Mouse (Mus musculus): ENCODE results near the gene Slc36a2. TPM values are rescaled to one million over a fixed set of nuclear protein-coding genes. Genes with fewer than 3 reads are reported as not detected.

Gene Slc36a2
- polyA plus RNA-seq, 1 experiment from 2014 or later: 7.1 TPM

- H3K27me3 ChIP-seq (ENCODE audit: control insufficient read depth, insufficient read depth, low read length): no peaks in the 10 kb centered on the region
- H3K9me3 ChIP-seq (replicated peaks; ENCODE audit: control insufficient read depth, low read length): peaks cover 4% of the 10 kb centered on the region; the same call in 1 of the 2 replicates
Measured at GRCm38 (mm10) chr11:55214978-55215377, 30.1 kb upstream of the Slc36a2 start.

GRCm38 (mm10) chr11:55214161-55214560, 29.3 kb upstream of the Slc36a2 start:
- ATAC-seq (replicated peaks; ENCODE audit: extremely low read depth, insufficient read depth, low FRiP score): no peak
- WGBS: 79% methylated on average over 5 of the region's 5 CpGs
- Histone ChIP-seq H3K27me3 (ENCODE audit: control insufficient read depth, insufficient read depth, low read length) (no peaks in the 10 kb centered on the region), H3K9ac (ENCODE audit: low read length) (no peak overlapping the region), H3K4me3 (ENCODE audit: low read length) (no peak overlapping the region), H3K9me3 (replicated peaks; ENCODE audit: control insufficient read depth, low read length) (peaks cover 4% of the 10 kb centered on the region; the same call in 1 of the 2 replicates), H3K36me3 (ENCODE audit: control insufficient read depth, insufficient read depth) (no peaks in the 10 kb centered on the region), H3K27ac (ENCODE audit: low read length) (no peak overlapping the region), H3K4me2 (ENCODE audit: low read depth, low read length) (no peak overlapping the region), H3K4me1 (ENCODE audit: control insufficient read depth, insufficient read depth, low read length) (no peaks in the 10 kb centered on the region)

More at GRCm38 (mm10) chr11:55214978-55215377, 30.1 kb upstream of the Slc36a2 start:
- Histone ChIP-seq H3K4me2 (ENCODE audit: low read depth, low read length) (no peak overlapping the region), H3K36me3 (ENCODE audit: control insufficient read depth, insufficient read depth) (no peaks in the 10 kb centered on the region), H3K9ac (ENCODE audit: low read length) (no peak overlapping the region), H3K27ac (ENCODE audit: low read length) (no peak overlapping the region), H3K4me1 (ENCODE audit: control insufficient read depth, insufficient read depth, low read length) (no peaks in the 10 kb centered on the region), H3K4me3 (ENCODE audit: low read length) (no peak overlapping the region)
- WGBS: 54% methylated on average over 3 of the region's 3 CpGs
- ATAC-seq (replicated peaks; ENCODE audit: extremely low read depth, insufficient read depth, low FRiP score): no peak

- Histone ChIP-seq H3K9ac (ENCODE audit: low read length) (no peak overlapping the region), H3K27me3 (ENCODE audit: control insufficient read depth, insufficient read depth, low read length) (no peaks in the 10 kb centered on the region), H3K4me3 (ENCODE audit: low read length) (no peak overlapping the region), H3K4me1 (ENCODE audit: control insufficient read depth, insufficient read depth, low read length) (peaks cover 3% of the 10 kb centered on the region; the same call in 1 of the 2 replicates), H3K36me3 (ENCODE audit: control insufficient read depth, insufficient read depth) (no peaks in the 10 kb centered on the region), H3K4me2 (ENCODE audit: low read depth, low read length) (no peak overlapping the region), H3K9me3 (replicated peaks; ENCODE audit: control insufficient read depth, low read length) (peaks cover 4% of the 10 kb centered on the region; the same call in 1 of the 2 replicates), H3K27ac (ENCODE audit: low read length) (no peak overlapping the region)
- WGBS: 88% methylated on average over 4 of the region's 4 CpGs
- no peak for ATAC-seq (replicated peaks; ENCODE audit: extremely low read depth, insufficient read depth, low FRiP score)
Measured at GRCm38 (mm10) chr11:55213518-55213917, 28.6 kb upstream of the Slc36a2 start.

- no peak for ATAC-seq (replicated peaks; ENCODE audit: extremely low read depth, insufficient read depth, low FRiP score)
- H3K9me3 ChIP-seq (replicated peaks; ENCODE audit: control insufficient read depth, low read length): peaks cover 4% of the 10 kb centered on the region; the same call in 1 of the 2 replicates
- 70% methylated on average over 6 of the region's 6 CpGs for WGBS
- no peaks in the 10 kb centered on the region for H3K36me3 ChIP-seq (ENCODE audit: control insufficient read depth, insufficient read depth)
- no peak overlapping the region for H3K27ac ChIP-seq (ENCODE audit: low read length)
- no peak overlapping the region for H3K4me3 ChIP-seq (ENCODE audit: low read length)
- no peak overlapping the region for H3K9ac ChIP-seq (ENCODE audit: low read length)
- no peaks in the 10 kb centered on the region for H3K27me3 ChIP-seq (ENCODE audit: control insufficient read depth, insufficient read depth, low read length)
- no peak overlapping the region for H3K4me2 ChIP-seq (ENCODE audit: low read depth, low read length)
- peaks cover 8% of the 10 kb centered on the region; the same call in 1 of the 2 replicates for H3K4me1 ChIP-seq (ENCODE audit: control insufficient read depth, insufficient read depth, low read length)
Measured at GRCm38 (mm10) chr11:55209626-55210353, 24.9 kb upstream of the Slc36a2 start.

GRCm38 (mm10) chr11:55209032-55209431, 24.2 kb upstream of the Slc36a2 start:
- Histone ChIP-seq H3K27ac (ENCODE audit: low read length) (no peak overlapping the region), H3K9ac (ENCODE audit: low read length) (no peak overlapping the region), H3K4me2 (ENCODE audit: low read depth, low read length) (no peak overlapping the region), H3K36me3 (ENCODE audit: control insufficient read depth, insufficient read depth) (no peaks in the 10 kb centered on the region), H3K4me1 (ENCODE audit: control insufficient read depth, insufficient read depth, low read length) (peaks cover 8% of the 10 kb centered on the region; the same call in 1 of the 2 replicates), H3K4me3 (ENCODE audit: low read length) (no peak overlapping the region), H3K27me3 (ENCODE audit: control insufficient read depth, insufficient read depth, low read length) (no peaks in the 10 kb centered on the region), H3K9me3 (replicated peaks; ENCODE audit: control insufficient read depth, low read length) (peaks cover 4% of the 10 kb centered on the region; the same call in 1 of the 2 replicates)
- ATAC-seq (replicated peaks; ENCODE audit: extremely low read depth, insufficient read depth, low FRiP score): no peak
- WGBS: 53% methylated on average over 2 of the region's 2 CpGs

- Histone ChIP-seq H3K4me1 (ENCODE audit: control insufficient read depth, insufficient read depth, low read length) (peaks cover 8% of the 10 kb centered on the region; the same call in 1 of the 2 replicates), H3K27me3 (ENCODE audit: control insufficient read depth, insufficient read depth, low read length) (no peaks in the 10 kb centered on the region), H3K4me3 (ENCODE audit: low read length) (no peak overlapping the region), H3K4me2 (ENCODE audit: low read depth, low read length) (no peak overlapping the region), H3K27ac (ENCODE audit: low read length) (no peak overlapping the region), H3K9me3 (replicated peaks; ENCODE audit: control insufficient read depth, low read length) (peaks cover 4% of the 10 kb centered on the region; the same call in 1 of the 2 replicates), H3K36me3 (ENCODE audit: control insufficient read depth, insufficient read depth) (no peaks in the 10 kb centered on the region), H3K9ac (ENCODE audit: low read length) (no peak overlapping the region)
- 56% methylated on average over 6 of the region's 6 CpGs for WGBS
- no peak for ATAC-seq (replicated peaks; ENCODE audit: extremely low read depth, insufficient read depth, low FRiP score)
Measured at GRCm38 (mm10) chr11:55208001-55208690, 23.3 kb upstream of the Slc36a2 start.

GRCm38 (mm10) chr11:55204602-55205001, 19.7 kb upstream of the Slc36a2 start:
- Histone ChIP-seq H3K36me3 (ENCODE audit: control insufficient read depth, insufficient read depth) (no peaks in the 10 kb centered on the region), H3K4me3 (ENCODE audit: low read length) (peak overlapping the region; percentile 91), H3K27me3 (ENCODE audit: control insufficient read depth, insufficient read depth, low read length) (no peaks in the 10 kb centered on the region), H3K27ac (ENCODE audit: low read length) (no peak overlapping the region), H3K4me1 (ENCODE audit: control insufficient read depth, insufficient read depth, low read length) (peaks cover 8% of the 10 kb centered on the region; the same call in 1 of the 2 replicates), H3K9me3 (replicated peaks; ENCODE audit: control insufficient read depth, low read length) (no peaks in the 10 kb centered on the region), H3K9ac (ENCODE audit: low read length) (peak overlapping the region; percentile 78), H3K4me2 (ENCODE audit: low read depth, low read length) (peak overlapping the region; percentile 68)
- peak; percentile 28 for ATAC-seq (replicated peaks; ENCODE audit: extremely low read depth, insufficient read depth, low FRiP score)
- WGBS: 3% methylated on average over 17 of the region's 17 CpGs

- peak within 1 kb of the TSS; percentile 68 for H3K4me2 ChIP-seq (ENCODE audit: low read depth, low read length)
- H3K4me3 ChIP-seq (ENCODE audit: low read length): peak within 1 kb of the TSS; percentile 91
- WGBS: 0% methylated on average over 31 of the region's 31 CpGs
- no peaks in the 10 kb centered on the region for H3K27me3 ChIP-seq (ENCODE audit: control insufficient read depth, insufficient read depth, low read length)
- peak; percentile 96 for ATAC-seq (replicated peaks; ENCODE audit: extremely low read depth, insufficient read depth, low FRiP score)
- H3K36me3 ChIP-seq (ENCODE audit: control insufficient read depth, insufficient read depth): no peaks in the 10 kb centered on the region
- H3K9ac ChIP-seq (ENCODE audit: low read length): peak within 1 kb of the TSS; percentile 78
- no peak within 1 kb of the TSS for H3K27ac ChIP-seq (ENCODE audit: low read length)
- peaks cover 8% of the 10 kb centered on the region; the same call in 1 of the 2 replicates for H3K4me1 ChIP-seq (ENCODE audit: control insufficient read depth, insufficient read depth, low read length)
- no peaks in the 10 kb centered on the region for H3K9me3 ChIP-seq (replicated peaks; ENCODE audit: control insufficient read depth, low read length)
Measured at GRCm38 (mm10) chr11:55204159-55204596, 19.3 kb upstream of the Slc36a2 start, which contains the start of gene Slc36a1. TSS of gene Slc36a1 (plus strand) at chr11:55204350.

Data from heart, embryonic 16.5 days (tissue).